8 mouse cellular contexts compared by ENCODE assay signal in the genomic region with DNA sequence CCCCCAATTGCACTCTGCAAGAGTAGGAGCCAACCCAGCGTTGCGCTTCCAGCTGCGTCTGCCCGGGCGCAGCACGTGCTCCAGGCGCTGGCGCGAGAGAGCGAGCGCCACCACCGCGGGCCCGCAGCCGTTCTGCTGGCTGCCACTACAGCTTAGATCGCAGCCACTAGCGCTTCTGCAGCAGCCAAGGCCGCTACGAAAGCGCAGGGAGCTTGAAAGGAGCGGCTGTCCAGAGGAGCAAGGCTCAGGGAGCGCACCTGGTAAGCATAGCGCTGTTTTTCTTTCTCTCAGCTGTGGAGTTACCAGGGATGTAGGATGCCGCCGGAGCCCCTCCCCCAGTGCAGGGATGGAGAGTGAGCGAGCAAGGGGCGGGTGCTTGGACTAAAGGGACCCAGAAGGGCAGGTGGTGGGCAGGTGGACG. TPM values are rescaled to one million over a fixed set of nuclear protein-coding genes. Genes with fewer than 3 reads are reported as not detected.
DNase-seq lines count a peak whose midpoint lies in the region; ATAC-seq and TF ChIP-seq lines count a peak whose summit lies in the region.

No protein-coding gene starts in this region.

- peak; percentile 3 for DNase-seq in adrenal gland, postnatal 14 days
- no peak for DNase-seq in adrenal gland, postnatal 36 days
- peak; percentile 1 for DNase-seq in CD4-positive helper T cell, adult 2 months (ENCODE audit: low read depth, low spot score)
- peak; percentile 73 for DNase-seq in forebrain, embryonic 11.5 days (ENCODE audit: low spot score)
- DNase-seq in layer of hippocampus, adult 9-11 months, result peak; percentile 59
- DNase-seq in midbrain, postnatal 0 days (ENCODE audit: low spot score), result peak; percentile 79
- no peak for DNase-seq in natural killer cell, adult 2 months (ENCODE audit: low spot score in 2 of 2)
- DNase-seq in kidney, postnatal 14 days, result no peak

- no peak overlapping the region for H3K27ac ChIP-seq in forebrain, embryonic 11.5 days (ENCODE audit: low read depth, low read length)
- peak overlapping the region; percentile 73 for H3K27ac ChIP-seq in midbrain, postnatal 0 days (ENCODE audit: low read depth, low read length)

- peak; percentile 94 for ATAC-seq in forebrain, embryonic 11.5 days (replicated peaks; ENCODE audit: low FRiP score)
- ATAC-seq in midbrain, postnatal 0 days (ENCODE audit: low FRiP score), result peak; percentile 89

- H3K36me3 ChIP-seq in forebrain, embryonic 11.5 days (ENCODE audit: control insufficient read depth, insufficient read depth, low read length), result no peaks in the 10 kb centered on the region
- no peaks in the 10 kb centered on the region for H3K36me3 ChIP-seq in midbrain, postnatal 0 days (ENCODE audit: insufficient read depth, low read length)

- peak; percentile 34; the same call in 1 of the 2 replicates for TF ChIP-seq CTCF in midbrain, postnatal 0 days (IDR thresholded peaks at IDR 0.05)

- peak overlapping the region; percentile 85 for H3K4me2 ChIP-seq in forebrain, embryonic 11.5 days (ENCODE audit: low read depth, low read length, severe bottlenecking)
- peak overlapping the region; percentile 67 for H3K4me2 ChIP-seq in midbrain, postnatal 0 days (ENCODE audit: low read depth, low read length, poor library complexity, severe bottlenecking)

- H3K9ac ChIP-seq in forebrain, embryonic 11.5 days (ENCODE audit: low read length), result peak overlapping the region; percentile 59
- H3K9ac ChIP-seq in midbrain, postnatal 0 days (replicated peaks; ENCODE audit: low read length, poor library complexity, severe bottlenecking), result peak overlapping the region; percentile 59

- peaks cover 4% of the 10 kb centered on the region; the same call in 1 of the 2 replicates for H3K4me1 ChIP-seq in forebrain, embryonic 11.5 days (replicated peaks; ENCODE audit: control insufficient read depth, insufficient read depth, low read length)
- H3K4me1 ChIP-seq in midbrain, postnatal 0 days (ENCODE audit: insufficient read depth, low read length), result no peaks in the 10 kb centered on the region

- WGBS in forebrain, embryonic 11.5 days, result 1% methylated on average over 28 of the region's 28 CpGs
- 0% methylated on average over 28 of the region's 28 CpGs for WGBS in midbrain, postnatal 0 days

- peak overlapping the region; percentile 35 for H3K4me3 ChIP-seq in forebrain, embryonic 11.5 days (ENCODE audit: low read depth, low read length)
- peak overlapping the region; percentile 47 for H3K4me3 ChIP-seq in midbrain, postnatal 0 days (ENCODE audit: low read depth, low read length)

- no peaks in the 10 kb centered on the region for H3K9me3 ChIP-seq in forebrain, embryonic 11.5 days (ENCODE audit: control insufficient read depth, low read length)
- H3K9me3 ChIP-seq in midbrain, postnatal 0 days (ENCODE audit: low read length), result no peaks in the 10 kb centered on the region

- H3K27me3 ChIP-seq in forebrain, embryonic 11.5 days (ENCODE audit: control insufficient read depth, insufficient read depth, low read length), result peaks cover 7% of the 10 kb centered on the region
- no peaks in the 10 kb centered on the region for H3K27me3 ChIP-seq in midbrain, postnatal 0 days (ENCODE audit: insufficient read depth, low read length)

RNA-seq across cellular contexts. Expression of a gene that starts 0.3 kb away (rescaled TPM):
- total RNA-seq in adrenal gland, postnatal 14 days (2021), result not detected in 2 replicates
- total RNA-seq in adrenal gland, postnatal 36 days (2021), result not detected
- polyA plus RNA-seq in forebrain, embryonic 11.5 days (2014; fragmentation: Nextera tagmentation; extraction: Ambion mirVana), result 0.12 and 0.27 TPM in 2 replicates
- total RNA-seq in midbrain, postnatal 0 days (2014; rRNA removed), result 237 and 275 TPM in 2 replicates
- polyA plus RNA-seq in midbrain, postnatal 0 days (2015; fragmentation: Nextera tagmentation; extraction: Ambion mirVana), result 63.6 and 73.6 TPM in 2 replicates

Comparison
In these comparisons a context has a peak if more than half of its experiments do, and no peak if none do; other contexts are left out.
1. DNase-seq: peak in adrenal gland, postnatal 14 days (single experiment), CD4-positive helper T cell, adult 2 months (single experiment), forebrain, embryonic 11.5 days (single experiment), layer of hippocampus, adult 9-11 months (single experiment) and midbrain, postnatal 0 days (single experiment); none in adrenal gland, postnatal 36 days (0 of 2), natural killer cell, adult 2 months (0 of 2) and kidney, postnatal 14 days (single experiment).
2. RNA of a gene that starts 0.3 kb away (total RNA-seq): 237 to 275 TPM in midbrain, postnatal 0 days; not detected in adrenal gland, postnatal 14 days and not detected in adrenal gland, postnatal 36 days; every median in the first group is over 100 times any median in the second.